Mouse (Mus musculus): ENCODE results near the gene Cdc20.
A peak's percentile ranks its signal among the peaks of the same experiment; 100 is the strongest.

The Cdc20 gene

GRCm38 (mm10) chr4:118436820-118437603 lies at the start of gene Cdc20:
Cdc20 (minus strand) TSS chr4:118437352.
- DNase-seq, result peak; percentile 88

GRCm38 (mm10) chr4:118476773-118477530 lies 39.8 kb upstream of the Cdc20 start:
- DNase-seq, result no peak

DNA sequence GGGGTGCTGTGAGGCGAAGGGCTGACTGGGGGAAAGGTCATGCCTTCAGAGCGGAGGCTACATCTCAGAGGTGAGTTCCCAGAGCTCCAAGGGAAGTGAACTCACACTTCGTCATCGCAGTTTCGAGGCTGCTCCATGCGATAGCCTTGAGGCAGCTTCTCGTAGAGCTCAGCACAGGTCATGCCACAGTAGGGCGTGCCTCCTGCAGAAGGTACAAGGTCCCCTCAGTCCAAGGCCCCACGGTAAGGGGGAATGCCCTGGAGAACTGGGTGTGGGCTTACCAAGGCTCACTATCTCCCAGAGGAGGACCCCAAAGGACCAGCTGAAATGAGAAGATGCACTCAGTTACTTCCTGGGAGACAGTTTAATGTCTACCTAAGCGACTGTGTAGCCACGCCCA lies 35.5 kb upstream of the Cdc20 start:
- DNase-seq, result no peak

GRCm38 (mm10) chr4:118471281-118471680 lies 34.1 kb upstream of the Cdc20 start:
- no peak for DNase-seq

DNA sequence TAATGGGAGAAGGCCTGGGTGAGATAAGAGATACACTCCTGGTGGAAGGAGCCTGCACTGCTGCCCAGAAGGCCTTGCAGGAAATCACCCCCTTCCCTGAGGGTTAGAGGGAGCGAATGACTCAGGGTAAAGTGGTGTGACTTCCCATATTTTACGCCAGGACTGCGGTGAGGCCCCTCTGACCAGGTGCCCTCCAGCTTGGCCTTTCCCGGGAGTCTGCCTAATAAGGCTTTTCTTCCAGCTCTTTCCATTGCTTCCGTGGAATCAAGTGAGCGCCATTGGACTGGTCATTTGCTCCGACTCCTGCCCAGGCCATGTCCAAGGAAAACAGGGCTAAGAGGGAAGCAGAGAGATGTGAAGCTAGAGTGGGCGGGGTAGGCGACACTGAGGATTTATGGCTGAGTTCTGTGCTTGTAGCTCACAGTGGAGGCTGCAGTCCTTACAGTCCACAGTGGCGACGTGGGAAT lies 28.6 kb upstream of the Cdc20 start:
- no peak for DNase-seq

- no peak for DNase-seq
Measured at GRCm38 (mm10) chr4:118464956-118465355, 27.8 kb upstream of the Cdc20 start.

- DNase-seq, result no peak
Measured at GRCm38 (mm10) chr4:118457345-118457975, 20.3 kb upstream of the Cdc20 start, which contains the start of gene Mpl. Mpl (minus strand) TSS chr4:118457513.

- DNase-seq, result no peak
Measured at GRCm38 (mm10) chr4:118446415-118447153, 9.4 kb upstream of the Cdc20 start.

DNA sequence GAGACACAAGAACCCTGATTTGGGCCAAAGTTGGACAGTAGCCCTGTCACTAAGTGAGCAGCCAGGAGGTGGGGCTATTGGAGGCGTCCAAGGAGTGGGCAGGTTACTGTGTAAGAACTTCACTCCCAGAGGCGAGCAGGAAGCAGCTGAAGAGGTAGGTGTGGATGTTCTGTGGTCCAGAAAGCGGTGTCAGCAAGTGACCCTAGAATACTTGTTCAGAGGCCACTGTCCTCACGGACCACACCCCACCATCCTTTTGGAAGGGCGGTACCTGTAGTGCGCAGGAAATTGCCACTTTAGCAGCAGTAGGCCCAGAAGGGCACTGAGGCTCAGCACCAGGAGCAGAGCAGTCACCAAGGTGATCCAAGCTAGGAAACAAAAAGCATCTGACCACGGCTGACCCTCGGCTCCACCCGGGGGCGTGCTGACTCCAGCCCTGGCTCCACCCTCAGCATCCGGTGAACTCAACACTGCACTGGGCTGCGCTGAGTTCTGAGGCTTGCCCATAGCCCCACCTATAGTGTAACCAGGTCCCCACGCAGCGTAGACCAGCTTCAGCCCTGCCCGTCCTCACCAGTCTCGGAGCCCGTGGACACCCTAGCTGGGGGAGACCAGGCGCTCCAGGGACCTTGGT lies 8.7 kb upstream of the Cdc20 start:
- DNase-seq, result peak; percentile 67

DNA sequence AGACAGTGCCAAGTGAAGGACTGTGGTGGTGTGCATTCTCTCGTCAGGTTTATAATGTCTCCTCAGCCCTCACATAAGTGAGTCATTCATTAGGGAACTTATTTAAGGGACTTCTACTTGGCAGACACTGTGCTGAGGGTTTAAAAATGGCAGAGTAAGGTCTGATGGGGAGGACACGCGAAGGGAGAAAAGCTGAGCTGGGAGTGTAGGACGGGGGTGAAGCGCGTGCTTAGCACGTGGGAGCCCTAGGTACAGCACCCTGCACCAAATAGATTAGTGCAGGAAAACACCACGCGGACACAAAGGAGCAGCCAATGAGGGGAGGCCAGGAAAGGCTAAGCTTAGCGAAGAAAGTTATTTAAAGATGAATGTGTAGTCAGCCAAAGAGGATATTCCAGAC lies 7.9 kb upstream of the Cdc20 start:
- no peak for DNase-seq

DNA sequence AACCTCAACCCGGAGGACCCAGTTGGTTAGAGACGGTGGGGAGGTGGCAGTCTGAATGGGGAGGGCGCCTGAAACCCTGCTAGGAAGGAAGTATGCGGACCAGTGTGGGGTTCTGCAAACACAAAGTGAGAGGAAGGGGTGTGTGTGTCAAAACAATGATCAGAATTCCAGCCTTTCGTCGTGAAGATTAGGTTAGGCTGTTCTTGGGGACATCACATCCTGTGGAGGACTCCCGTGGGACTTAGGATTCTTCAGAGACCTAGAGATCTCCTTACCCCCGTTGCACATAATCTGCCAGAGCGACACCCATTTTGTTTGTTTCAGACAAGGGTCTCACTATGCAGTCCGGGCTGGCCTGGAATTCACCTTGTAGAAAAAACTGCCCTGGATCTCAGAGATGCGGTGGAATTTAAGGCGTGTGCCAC lies 689 bp upstream of the Cdc20 start:
- peak; percentile 32 for DNase-seq

- DNase-seq, result no peak
Measured at GRCm38 (mm10) chr4:118432332-118432731, 4.8 kb downstream of the Cdc20 start.

GRCm38 (mm10) chr4:118429215-118429895 lies 7.8 kb downstream of the Cdc20 start:
- DNase-seq, result peak; percentile 58

GRCm38 (mm10) chr4:118428531-118429214 lies 8.5 kb downstream of the Cdc20 start:
- DNase-seq, result peak; percentile 42

- DNase-seq, result peak; percentile 93
Measured at GRCm38 (mm10) chr4:118427768-118428451, 9.2 kb downstream of the Cdc20 start, which contains the start of gene Elovl1. Elovl1 (plus strand) TSS chr4:118428093.

- DNase-seq, result no peak
Measured at GRCm38 (mm10) chr4:118427415-118427767, 9.8 kb downstream of the Cdc20 start.

DNA sequence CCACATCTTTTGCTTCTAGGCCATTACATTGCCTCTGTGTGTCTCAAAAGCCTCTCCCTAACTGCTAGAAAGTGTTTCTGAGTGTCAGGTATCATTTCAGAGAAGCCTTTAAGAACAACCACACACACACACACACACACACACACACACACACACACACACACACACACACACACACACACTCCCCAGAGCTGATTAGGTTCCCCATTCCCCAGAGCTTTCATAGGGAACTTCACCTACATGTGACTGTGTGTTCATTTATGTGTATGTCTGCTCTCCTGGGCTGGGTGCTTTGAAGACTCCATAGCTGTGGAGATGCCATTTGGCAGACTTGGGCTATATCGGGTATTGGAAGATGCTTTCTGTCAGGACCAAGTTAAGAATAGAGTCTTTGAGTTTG lies 11.8 kb downstream of the Cdc20 start:
- no peak for DNase-seq

GRCm38 (mm10) chr4:118424541-118425160 lies 12.5 kb downstream of the Cdc20 start:
- no peak for DNase-seq

DNA sequence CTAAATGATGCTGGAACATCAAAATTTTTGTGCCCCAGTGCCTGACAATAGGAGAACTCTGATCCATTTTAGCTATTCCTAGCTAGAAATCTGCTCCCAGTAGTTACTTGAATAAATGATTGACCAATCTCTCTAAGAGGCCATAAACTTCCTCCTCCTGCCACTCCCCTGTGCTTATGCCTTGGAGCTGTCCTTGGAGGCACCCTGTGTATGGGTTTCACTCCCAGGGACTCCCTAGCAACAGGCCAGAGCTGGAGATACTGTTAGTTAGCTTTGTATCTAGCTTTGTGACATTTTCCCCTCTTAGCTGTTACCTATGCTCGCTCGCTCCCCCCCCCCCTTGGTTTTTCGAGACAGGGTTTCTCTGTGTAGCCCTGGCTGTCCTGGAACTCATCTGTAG lies 15.8 kb downstream of the Cdc20 start:
- no peak for DNase-seq

Measured in lung, postnatal 14 days (tissue).